Mouse (Mus musculus) urinary bladder, postnatal 4 days (tissue): ENCODE data around the gene Frmd5.

ENCODE experiments used
- DNase-seq, 2 experiments: peaks; one replicate each; pipeline ENCODE4 v3.0.0; 2021 to 2022; ENCODE audit warnings: low spot score in 2 of 2

Frmd5 gene

GRCm38 (mm10) chr2:121621262-121622163 lies 185.4 kb downstream of the Frmd5 start:
- no peak for DNase-seq

DNA sequence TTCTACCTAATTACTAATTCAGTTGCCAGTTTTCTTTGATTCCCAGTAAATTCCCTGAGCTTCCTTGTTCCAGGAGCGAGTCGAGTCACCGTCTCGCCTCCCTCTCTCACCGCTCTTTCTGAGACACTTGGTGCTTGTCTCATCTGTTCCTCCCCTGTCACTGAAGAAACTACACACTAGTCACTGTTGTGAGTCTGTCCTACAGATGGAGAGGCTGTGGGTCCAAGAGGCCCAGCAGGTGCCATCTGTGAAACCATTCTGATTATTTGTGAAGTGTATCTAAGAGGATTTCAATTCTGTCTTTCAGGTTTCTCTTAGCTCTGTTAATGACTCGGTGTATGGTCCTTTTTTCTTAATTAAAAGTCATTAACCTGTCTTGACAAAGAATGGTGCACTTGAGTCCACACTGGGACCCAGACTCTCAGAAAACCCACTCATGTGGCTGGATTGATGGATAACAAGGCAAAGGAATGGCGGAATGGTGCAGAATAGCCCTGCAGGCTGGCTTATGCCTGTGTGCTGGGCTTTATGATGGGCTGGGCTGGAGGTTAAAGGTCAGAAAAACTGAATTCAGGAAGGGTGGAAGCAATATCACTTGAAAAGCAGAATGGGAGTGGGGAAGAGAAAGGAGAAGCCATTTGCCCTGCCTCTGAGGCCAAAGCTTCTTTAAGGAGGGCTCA lies 186.2 kb downstream of the Frmd5 start:
- no peak for DNase-seq

DNA sequence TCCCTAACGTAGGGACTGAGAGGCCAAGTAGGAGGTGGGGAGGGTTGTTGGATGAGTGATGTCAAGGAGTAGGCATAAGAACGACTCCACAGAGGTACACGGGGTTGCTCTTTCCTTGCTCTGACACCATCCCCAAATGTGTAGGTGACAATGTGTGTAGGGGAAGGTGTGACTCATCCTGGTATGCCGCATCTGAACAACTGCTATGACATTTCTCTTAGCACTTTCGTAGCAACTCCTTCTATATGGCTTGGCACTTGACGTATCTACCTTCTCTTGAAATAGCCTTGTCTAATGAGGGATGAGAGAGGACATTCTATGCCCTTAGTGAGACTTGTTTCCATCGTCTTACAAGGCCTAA lies 191.7 kb downstream of the Frmd5 start:
- no peak for DNase-seq

GRCm38 (mm10) chr2:121614483-121615198 lies 192.2 kb downstream of the Frmd5 start:
- no peak for DNase-seq

DNA sequence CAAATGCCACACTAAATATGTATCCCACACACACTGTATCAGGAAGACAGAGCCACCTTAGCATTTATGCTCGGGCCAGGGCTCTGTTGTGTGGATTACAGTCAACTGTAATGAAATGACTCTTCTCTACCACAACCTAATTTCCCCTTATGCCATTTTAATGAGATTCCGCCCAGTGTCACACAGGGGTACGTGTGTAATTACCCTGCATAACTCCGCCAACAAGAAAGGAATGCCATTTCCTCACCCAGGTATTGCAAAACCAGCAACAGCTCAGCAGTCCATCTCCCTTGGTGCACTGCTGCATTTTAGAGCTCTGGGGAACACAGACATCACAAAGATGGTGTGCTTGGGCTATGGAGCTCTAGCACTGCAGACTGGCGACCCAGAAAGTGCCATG lies 194.8 kb downstream of the Frmd5 start:
- no peak for DNase-seq

DNA sequence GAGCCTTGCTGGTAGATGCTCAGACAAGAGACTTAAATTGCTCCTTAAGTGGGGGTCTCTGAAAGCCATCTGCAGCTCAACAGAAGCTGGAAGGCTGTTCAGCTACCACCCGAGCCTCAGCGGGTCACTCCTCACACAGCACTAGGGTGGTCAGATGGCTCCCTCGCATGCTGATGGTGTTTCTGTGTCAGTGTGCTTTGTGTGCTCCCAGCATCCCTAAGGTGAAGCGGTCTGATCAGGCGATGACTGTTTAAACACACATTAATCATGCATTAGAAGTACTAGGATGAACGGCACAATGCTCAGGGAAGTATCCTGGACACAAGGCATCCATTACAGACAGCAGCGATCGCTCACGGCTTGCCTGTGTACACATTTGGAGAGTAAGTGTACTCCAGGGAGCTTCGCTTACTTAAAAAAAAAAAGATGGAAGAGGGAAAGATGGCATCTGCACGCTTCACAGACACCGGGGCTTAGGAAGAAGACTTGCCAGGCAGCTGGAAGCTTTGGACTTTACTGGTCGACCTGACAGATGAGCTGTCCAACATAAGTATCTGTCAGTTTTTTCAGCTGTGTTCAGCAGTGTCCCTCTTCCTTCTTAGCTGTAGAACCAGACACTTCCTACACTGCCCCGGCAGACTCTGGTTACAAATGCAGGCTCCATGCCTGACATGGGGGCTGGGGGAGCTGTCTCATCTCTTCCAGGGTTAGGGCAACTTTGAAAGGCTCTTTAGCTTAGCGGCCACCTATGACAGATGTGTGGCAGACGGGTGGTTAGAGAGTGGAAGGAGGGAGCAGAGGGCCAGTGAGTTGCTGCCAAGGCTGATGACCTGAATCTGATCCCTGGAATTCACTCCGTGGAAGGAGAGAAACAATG lies 196.6 kb downstream of the Frmd5 start:
- no peak for DNase-seq

DNA sequence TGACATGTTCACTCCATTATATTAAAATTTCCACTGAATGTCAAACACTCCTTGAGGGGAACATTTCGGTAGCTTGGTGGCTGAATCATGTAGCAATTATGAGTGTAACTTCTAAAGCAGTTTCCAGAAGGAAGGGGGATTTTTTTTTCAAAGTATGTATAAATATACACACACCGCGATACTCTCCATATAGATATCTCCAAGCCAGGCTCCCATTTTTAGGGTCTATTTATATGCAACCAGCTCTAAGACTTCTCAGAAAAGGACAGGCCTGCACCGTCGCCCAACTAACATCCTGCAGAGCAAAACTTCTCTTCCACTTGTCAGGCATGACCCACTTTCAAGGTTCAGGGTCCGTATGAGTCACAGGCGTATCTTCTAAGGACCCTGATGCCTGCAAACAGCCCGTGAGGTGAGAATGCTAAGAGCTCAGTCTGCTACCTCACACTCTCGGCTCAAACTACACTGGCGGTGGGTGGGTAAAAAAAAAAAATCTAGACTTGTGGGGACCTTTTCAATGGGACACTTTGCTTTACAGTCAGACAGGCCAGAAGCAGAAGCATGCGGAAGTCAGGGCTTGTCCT lies 197.7 kb downstream of the Frmd5 start:
- no peak for DNase-seq

DNA sequence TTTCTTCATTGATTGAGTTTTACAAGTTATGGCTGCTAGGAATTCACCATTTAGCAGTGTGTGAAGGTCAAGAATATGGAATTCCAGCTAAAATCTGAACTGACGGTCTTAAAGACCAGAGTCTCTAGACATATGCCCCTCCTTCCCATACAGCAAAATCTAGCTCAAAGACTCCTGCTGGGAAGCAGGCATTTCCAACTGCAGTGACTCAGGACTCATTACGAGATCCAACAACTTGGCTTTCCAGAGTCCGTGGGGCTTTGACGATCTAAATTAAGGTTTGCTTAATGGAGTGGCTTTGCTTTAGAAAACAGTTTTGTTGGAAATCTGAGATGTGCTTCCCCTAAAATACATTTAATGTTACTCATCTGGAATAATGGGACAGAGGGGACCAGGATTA lies 204.5 kb downstream of the Frmd5 start:
- DNase-seq, result no peak

GRCm38 (mm10) chr2:121601543-121601942 lies 205.3 kb downstream of the Frmd5 start:
- DNase-seq, result no peak

DNA sequence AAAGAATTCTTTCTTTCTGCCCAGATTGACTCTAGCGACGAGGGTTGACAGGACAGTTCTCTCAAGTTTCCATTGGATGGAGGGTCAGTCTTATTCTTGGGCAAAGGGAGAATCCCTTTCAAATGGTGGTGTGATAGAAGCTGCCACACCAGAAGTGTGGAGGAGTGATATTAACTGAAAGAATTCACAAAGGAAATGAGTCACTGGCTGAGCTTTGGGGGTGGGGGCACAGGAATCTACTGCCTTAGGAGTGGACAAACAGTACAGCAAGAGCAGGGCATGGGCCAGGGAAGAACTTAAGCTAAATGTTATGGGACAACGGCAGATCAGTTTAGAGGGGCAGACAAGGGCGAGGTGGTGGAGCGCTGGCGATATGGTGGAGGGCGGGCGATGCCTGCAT lies 206.2 kb downstream of the Frmd5 start:
- DNase-seq, result no peak

DNA sequence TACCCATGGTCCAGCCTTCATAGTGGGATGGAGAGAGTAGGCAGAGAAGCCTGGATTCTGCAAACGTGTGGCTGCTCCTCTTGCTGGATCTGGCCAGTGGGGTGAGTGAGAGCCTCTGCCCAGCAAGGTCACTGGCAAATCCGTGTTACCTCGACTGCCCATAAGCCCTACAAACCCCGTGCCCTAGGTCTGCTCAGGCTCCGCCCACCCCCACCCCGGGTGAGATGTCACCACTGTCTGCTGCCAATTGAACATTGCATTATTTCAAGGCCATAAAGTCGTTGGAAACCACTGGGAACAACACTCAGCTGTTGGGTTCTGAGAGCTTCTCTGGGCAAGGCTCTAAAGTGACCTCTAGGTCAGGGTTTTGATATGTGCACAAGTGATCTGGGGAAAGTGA lies 208.6 kb downstream of the Frmd5 start:
- no peak for DNase-seq

DNA sequence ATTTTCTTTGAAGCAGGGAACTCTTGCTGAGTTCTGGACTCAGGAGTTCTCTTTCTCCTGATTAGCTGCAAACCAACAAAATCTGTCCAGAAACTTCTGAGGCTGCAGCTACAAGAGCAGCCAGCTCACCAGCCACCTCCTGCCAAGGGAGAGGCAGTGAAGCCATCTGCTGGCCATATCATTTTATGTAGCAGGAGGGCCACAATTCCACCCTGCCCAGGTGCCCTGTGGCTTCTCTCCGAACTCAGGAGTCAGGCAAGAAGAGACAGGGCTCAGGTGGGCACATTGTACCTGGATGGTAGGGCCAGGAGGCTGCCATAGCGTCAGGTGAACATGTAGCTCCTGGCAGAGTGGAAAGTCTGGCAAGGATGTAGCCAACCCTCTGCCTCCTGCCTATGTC lies 210.3 kb downstream of the Frmd5 start:
- DNase-seq, result no peak

DNA sequence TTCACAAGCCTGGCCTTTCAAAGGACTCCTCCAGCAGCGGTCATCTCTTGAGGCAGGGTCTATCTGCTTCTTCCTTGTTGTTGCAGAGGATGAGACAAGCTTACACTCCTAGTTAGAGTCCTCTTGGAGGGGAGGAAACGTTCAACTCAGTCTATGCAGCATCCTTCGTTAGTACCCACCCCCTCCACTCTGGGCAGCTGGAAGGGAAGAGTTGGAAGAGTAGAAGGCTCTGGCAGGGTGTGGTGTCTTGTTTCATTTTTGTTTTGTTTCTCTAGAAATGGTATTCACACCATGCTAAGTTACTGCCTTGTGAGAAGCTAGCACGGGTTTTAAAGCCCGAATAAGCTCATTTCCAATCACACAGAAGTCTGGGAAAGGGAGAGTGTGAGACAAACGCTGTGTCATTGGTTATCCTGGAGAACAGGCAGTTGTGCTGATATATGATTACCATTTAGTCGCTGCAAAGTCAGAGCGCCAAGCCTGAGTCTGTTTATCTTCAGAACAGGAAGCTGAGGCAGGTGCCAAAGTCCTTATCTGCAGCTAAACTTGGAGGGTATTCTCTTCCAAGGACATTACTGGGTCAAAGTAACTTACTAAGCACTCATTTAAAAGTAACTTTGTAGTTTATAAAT lies 212.1 kb downstream of the Frmd5 start:
- no peak for DNase-seq

DNA sequence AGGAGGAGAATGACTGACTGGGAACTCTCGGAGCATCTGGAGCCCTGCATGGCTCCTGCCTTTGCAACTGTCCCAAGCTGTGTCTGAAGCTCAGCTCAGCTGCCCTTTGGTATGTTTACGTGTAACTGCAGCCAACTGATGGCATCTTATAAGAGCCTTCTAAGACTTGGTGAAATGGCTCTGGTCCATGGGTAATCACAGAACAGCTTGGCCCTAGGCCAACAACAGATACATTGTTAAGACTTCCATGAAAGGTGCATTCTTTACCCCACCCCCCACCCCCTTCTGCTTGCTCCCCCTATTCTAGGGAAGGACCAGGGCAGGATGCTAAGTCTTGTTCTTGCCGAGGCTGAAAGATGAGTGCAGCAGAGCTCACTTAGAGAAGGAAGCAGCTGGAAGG lies 212.8 kb downstream of the Frmd5 start:
- no peak for DNase-seq

DNA sequence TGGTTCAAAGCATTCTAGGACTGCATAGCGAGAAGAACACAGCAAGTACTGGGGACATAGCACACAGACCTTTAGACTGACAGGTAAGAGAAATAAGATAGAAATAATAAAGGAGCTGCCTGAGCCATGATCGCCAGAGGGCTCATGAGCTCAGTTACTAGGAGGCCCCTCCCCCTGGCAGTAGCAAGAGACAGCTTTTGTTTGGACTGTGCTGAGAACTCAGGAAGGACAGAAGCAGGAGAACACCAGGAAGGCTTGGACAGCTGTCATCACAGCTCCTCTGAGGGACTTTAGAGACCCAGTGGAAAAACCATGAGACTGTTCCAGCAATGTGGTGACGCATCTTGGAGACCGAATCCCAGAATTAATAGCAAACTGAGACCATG lies 218.6 kb downstream of the Frmd5 start:
- DNase-seq, result no peak

DNA sequence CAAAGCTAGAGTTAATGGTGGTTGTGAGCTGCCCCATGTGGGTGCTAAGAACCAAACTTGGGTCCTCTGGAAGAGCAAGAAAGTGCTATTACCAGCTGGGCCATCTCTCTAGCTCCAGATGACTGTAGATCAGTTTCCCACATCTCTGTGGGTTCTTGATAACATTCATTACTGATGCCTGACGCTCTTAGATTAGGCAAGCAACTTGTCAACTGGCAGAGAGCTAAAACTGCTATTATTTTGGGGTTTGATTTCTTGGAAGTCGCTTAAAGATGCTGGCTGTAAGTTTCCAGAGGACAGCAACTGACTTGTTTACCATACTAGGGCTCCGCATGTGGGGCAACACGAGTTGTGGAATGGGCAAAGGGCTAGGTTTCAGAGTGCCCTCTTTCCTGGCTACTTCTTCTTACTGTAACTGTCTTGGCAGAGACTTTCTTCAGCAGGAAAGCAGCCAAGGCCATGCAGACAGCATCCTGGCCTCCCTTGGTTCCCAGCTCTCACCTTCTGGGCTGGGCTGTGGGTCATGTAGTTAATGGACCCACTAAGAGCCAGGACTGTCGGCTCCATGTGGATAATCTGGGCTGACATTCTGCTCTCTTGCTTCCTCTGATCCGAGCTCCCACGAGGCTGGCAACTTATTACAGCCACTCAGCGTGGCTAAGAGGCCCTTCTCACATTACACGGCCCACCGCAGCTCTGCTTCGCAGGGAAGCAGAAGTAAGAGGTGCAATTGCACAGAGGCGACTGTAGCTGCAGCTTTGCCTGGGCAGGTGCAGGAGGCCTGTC lies 219.2 kb downstream of the Frmd5 start:
- no peak for DNase-seq

DNA sequence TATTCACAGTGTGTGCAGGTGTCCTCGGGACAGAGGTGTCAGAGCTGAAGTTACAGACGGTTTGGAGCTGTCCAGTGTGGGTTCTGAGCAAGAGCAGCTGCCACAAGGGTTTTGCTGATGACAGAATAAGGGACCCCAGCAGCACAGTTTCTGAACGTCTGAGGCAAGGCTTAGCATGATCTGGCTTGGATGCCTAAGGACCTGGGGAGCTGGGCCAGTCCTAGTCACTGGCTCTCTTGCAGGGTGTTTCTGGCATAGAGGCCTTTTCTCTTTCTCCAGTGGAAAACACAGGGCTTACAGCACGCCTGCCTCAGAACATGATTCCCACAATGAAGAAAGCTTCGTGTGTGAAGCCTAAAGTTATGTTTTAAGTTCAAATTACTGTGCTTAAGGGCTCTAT lies 222.2 kb downstream of the Frmd5 start:
- no peak for DNase-seq

DNA sequence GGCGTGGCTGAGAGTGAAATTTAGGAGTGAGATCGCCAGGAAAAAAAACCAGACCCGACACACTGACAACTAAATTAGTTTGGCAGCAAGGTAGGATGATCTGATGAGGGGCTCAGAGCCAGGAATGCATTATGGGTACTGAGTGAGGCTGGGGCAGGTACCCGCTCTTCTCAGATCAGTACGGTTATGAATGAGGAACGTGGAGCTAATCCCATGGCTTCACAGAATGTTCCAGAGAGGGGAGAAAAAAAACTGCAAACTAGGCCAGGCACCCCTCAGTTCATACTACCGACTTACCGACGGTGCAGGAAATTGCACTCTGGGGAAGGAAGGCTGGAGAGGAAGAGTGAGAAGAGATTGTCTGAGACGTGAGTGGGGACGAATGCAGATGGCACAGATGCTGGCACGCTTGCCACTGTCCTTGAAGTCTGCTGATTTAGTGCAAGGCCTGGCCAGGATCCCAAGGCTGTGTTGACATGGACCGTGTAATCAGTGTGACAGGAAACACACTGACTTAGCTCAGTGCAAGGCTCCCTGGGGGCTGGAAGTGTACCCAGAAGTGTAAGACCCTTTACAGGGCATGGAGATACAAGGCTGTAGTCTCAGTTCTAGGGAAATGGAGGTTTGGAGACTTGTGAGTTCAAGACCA lies 223.3 kb downstream of the Frmd5 start:
- no peak for DNase-seq

DNA sequence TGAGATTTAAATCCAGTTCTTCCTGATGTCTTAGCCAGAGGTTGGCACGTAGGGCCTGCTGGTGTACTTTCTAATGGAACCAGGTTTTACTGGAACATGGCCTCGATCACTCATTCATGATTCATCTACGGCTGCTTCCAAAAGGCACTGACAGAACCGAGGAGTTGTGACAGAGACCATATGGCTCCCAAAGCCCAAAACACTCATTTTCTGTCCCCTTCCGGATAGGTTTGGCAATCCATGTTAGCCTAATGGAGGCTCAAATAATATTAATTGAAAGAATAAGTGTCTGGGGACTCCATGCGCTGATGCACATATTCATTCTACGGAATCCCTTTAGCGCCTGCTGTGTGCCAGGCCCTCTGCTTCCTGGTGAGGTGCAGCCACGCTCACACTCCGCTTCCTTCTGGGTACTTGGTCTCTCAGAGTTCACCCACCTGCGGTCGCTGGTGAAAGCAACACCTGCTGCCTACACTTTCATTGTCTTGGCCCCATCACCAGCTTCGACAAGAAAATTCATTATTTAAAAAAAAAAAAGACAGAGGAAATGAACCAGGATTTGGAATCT lies 224.0 kb downstream of the Frmd5 start:
- no peak for DNase-seq
